Mouse (Mus musculus) liver, adult 2 months (tissue): ENCODE measurements around the gene Itpkb. TPM values are rescaled to one million over a fixed set of nuclear protein-coding genes. Genes with fewer than 3 reads are reported as not detected.
A peak's percentile ranks its signal among the peaks of the same experiment; 100 is the strongest.

ENCODE experiments used
- DNase-seq: peaks from one replicate; pipeline ENCODE4 v3.0.0-alpha.2; 2011; ENCODE audit warnings: low read depth, low spot score; ENCODE audit errors: extremely low read depth
- H3K27ac ChIP-seq: fragments of 200-500 bp; replicated peaks from 2 replicates; pipeline ENCODE4 v1.5.1; 2012; ENCODE audit warnings: low read depth, mild to moderate bottlenecking, control low read depth, inconsistent platforms, low read length; ENCODE audit not compliant: insufficient read depth
- H3K27me3 ChIP-seq: fragments of 200-500 bp; 2 replicates; pipeline ENCODE4 v1.6.1; 2012; ENCODE audit warnings: mild to moderate bottlenecking, moderate library complexity, low read length, inconsistent platforms; ENCODE audit not compliant: control insufficient read depth, insufficient read depth
- H3K36me3 ChIP-seq: fragments of 200-500 bp; 2 replicates; pipeline ENCODE4 v1.6.1; 2012; ENCODE audit warnings: low read length, inconsistent platforms; ENCODE audit not compliant: control insufficient read depth, insufficient read depth
- H3K4me1 ChIP-seq: fragments of 200-500 bp; 2 replicates; pipeline ENCODE4 v1.6.1; 2011; ENCODE audit warnings: low read length; ENCODE audit not compliant: control insufficient read depth, insufficient read depth
- H3K4me3 ChIP-seq: fragments of 200-500 bp; 2 replicates; pipeline ENCODE4 v1.5.1; 2011; ENCODE audit warnings: low read depth, mild to moderate bottlenecking, control low read depth, low read length, moderate library complexity; ENCODE audit not compliant: insufficient read depth
- H3K79me2 ChIP-seq: fragments of 200-500 bp; 2 replicates; pipeline ENCODE4 v1.6.1; 2012; ENCODE audit warnings: inconsistent platforms, mild to moderate bottlenecking, low read length, moderate library complexity; ENCODE audit not compliant: control insufficient read depth, insufficient read depth
- H3K9ac ChIP-seq: fragments of 200-500 bp; 2 replicates; pipeline ENCODE4 v1.6.1; 2012; ENCODE audit warnings: low read depth, mild to moderate bottlenecking, control low read depth, inconsistent platforms, low read length
- CTCF ChIP-seq: fragments of 200-500 bp; IDR thresholded peaks from 2 replicates; pipeline ENCODE4 v1.5.1; 2011; ENCODE audit warnings: low read depth, low read length, control low read depth
- POLR2A ChIP-seq: fragments of 200-500 bp; IDR thresholded peaks from 2 replicates; pipeline ENCODE4 v1.6.1; 2011; ENCODE audit warnings: low read length, control low read depth; ENCODE audit not compliant: insufficient read depth; ENCODE audit errors: extremely low read depth
- WGBS: fragments of 180-500 bp; shearing (Covaris S2); methylation state at CpG from one replicate; pipeline ENCODE4 v1.1.7; 2018; 5-methylcytosine and 5-hydroxymethylcytosine counted together
- polyA plus RNA-seq: library from polyadenylated mRNA; depleted of rRNA; stranded (reverse); fragments of >200 nt; gene quantifications from 2 replicates; pipeline ENCODE4 v1.2.3, GENCODE M21; 2012
- total RNA-seq: library from RNA; depleted of rRNA; stranded (reverse); fragments of >200 nt; gene quantifications from 2 replicates; pipeline ENCODE4 v1.2.3, GENCODE M21; 2014

Itpkb gene
- total and polyA plus RNA-seq, 2 experiments, result 2.7 to 3.7 TPM

- no peak for DNase-seq
- H3K36me3 ChIP-seq, result no peaks in the 10 kb centered on the region
- WGBS, result 67% methylated on average over 3 of the region's 3 CpGs
- TF ChIP-seq POLR2A, result no peak
- no peak for TF ChIP-seq CTCF
- no peak overlapping the region for H3K4me3 ChIP-seq
- no peak overlapping the region for H3K27ac ChIP-seq
- peaks cover 3% of the 10 kb centered on the region; the same call in 1 of the 2 replicates for H3K79me2 ChIP-seq
- no peaks in the 10 kb centered on the region for H3K27me3 ChIP-seq
- H3K4me1 ChIP-seq, result peaks cover 5% of the 10 kb centered on the region
- no peak overlapping the region for H3K9ac ChIP-seq
Measured at GRCm38 (mm10) chr1:180352258-180352657, 22.0 kb downstream of the Itpkb start.

- Histone ChIP-seq H3K27me3 (no peaks in the 10 kb centered on the region), H3K27ac (0 out of 2 replicates have a peak overlapping the region, but pooled peaks have one; percentile 34), H3K79me2 (peaks cover 3% of the 10 kb centered on the region; the same call in 1 of the 2 replicates), H3K4me1 (peaks cover 6% of the 10 kb centered on the region), H3K4me3 (no peak overlapping the region), H3K36me3 (no peaks in the 10 kb centered on the region), H3K9ac (no peak overlapping the region; the same call in 1 of the 2 replicates)
- WGBS, result 66% methylated on average over 4 of the region's 4 CpGs
- TF ChIP-seq CTCF, result no peak
- TF ChIP-seq POLR2A, result no peak
- no peak for DNase-seq
Measured at GRCm38 (mm10) chr1:180354129-180354528, 23.8 kb downstream of the Itpkb start.

- H3K27me3 ChIP-seq, result no peaks in the 10 kb centered on the region
- DNase-seq, result no peak
- no peak overlapping the region for H3K4me3 ChIP-seq
- no peaks in the 10 kb centered on the region for H3K36me3 ChIP-seq
- no peak overlapping the region for H3K9ac ChIP-seq
- no peak overlapping the region for H3K27ac ChIP-seq
- peaks cover 6% of the 10 kb centered on the region for H3K4me1 ChIP-seq
- WGBS, result 85% methylated on average over 13 of the region's 13 CpGs
- no peak for TF ChIP-seq CTCF
- H3K79me2 ChIP-seq, result peaks cover 3% of the 10 kb centered on the region; the same call in 1 of the 2 replicates
Measured at GRCm38 (mm10) chr1:180354976-180355730, 24.9 kb downstream of the Itpkb start.

- H3K27me3 ChIP-seq, result no peaks in the 10 kb centered on the region
- TF ChIP-seq POLR2A (no peak), CTCF (no peak)
- WGBS, result 76% methylated on average over 4 of the region's 4 CpGs
- H3K36me3 ChIP-seq, result no peaks in the 10 kb centered on the region
- peak overlapping the region; percentile 60 for H3K27ac ChIP-seq
- DNase-seq, result no peak
- H3K4me3 ChIP-seq, result no peak overlapping the region
- peaks cover 3% of the 10 kb centered on the region; the same call in 1 of the 2 replicates for H3K79me2 ChIP-seq
- no peak overlapping the region for H3K9ac ChIP-seq
- peaks cover 6% of the 10 kb centered on the region for H3K4me1 ChIP-seq
Measured at GRCm38 (mm10) chr1:180356176-180356575, 25.9 kb downstream of the Itpkb start.

- no peak for DNase-seq
Measured at GRCm38 (mm10) chr1:180356857-180357256, 26.6 kb downstream of the Itpkb start.

GRCm38 (mm10) chr1:180357893-180358331, 27.6 kb downstream of the Itpkb start:
- DNase-seq, result no peak
- Histone ChIP-seq H3K4me3 (no peak overlapping the region), H3K27me3 (no peaks in the 10 kb centered on the region), H3K9ac (no peak overlapping the region), H3K36me3 (no peaks in the 10 kb centered on the region), H3K27ac (peak overlapping the region; percentile 22), H3K4me1 (peaks cover 5% of the 10 kb centered on the region), H3K79me2 (peaks cover 3% of the 10 kb centered on the region; the same call in 1 of the 2 replicates)
- 42% methylated on average over 7 of the region's 7 CpGs for WGBS
- TF ChIP-seq CTCF, result no peak
- TF ChIP-seq POLR2A, result no peak

More at GRCm38 (mm10) chr1:180356857-180357256, 26.6 kb downstream of the Itpkb start:
- no peak overlapping the region; the same call in 1 of the 2 replicates for H3K9ac ChIP-seq
- peaks cover 3% of the 10 kb centered on the region; the same call in 1 of the 2 replicates for H3K79me2 ChIP-seq
- peak overlapping the region; percentile 62 for H3K27ac ChIP-seq
- no peak overlapping the region for H3K4me3 ChIP-seq
- H3K27me3 ChIP-seq, result no peaks in the 10 kb centered on the region
- peaks cover 6% of the 10 kb centered on the region for H3K4me1 ChIP-seq
- H3K36me3 ChIP-seq, result no peaks in the 10 kb centered on the region
- no peak for TF ChIP-seq POLR2A
- TF ChIP-seq CTCF, result no peak
- WGBS, result 79% methylated on average over 6 of the region's 6 CpGs
